Mouse (Mus musculus) neural tube, embryonic 11.5 days (tissue): ENCODE data around the gene Setd1a. TPM values are rescaled to one million over a fixed set of nuclear protein-coding genes. Genes with fewer than 3 reads are reported as not detected.
A peak's percentile ranks its signal among the peaks of the same experiment; 100 is the strongest.
"Not testable (repeated sequence)": the region's sequence is repeated elsewhere in the genome, so short reads cannot be mapped to it uniquely, and the experiment has no call there.

ENCODE experiments used
- ATAC-seq: fragments of 200-750 bp; cut with Nextera tagmentation; 2 replicates; pipeline ENCODE4 v1.8.0; 2017; ENCODE audit warnings: moderate number of reproducible peaks, mild to moderate bottlenecking, moderate TSS enrichment, moderate library complexity; ENCODE audit not compliant: insufficient read depth, low FRiP score, low TSS enrichment
- DNase-seq: peaks from one replicate; pipeline ENCODE4 v3.0.0-alpha.2; 2015; ENCODE audit warnings: low spot score
- H3K27ac ChIP-seq: fragments of 300-500 bp; sonication (generic); 2 replicates; pipeline ENCODE4 v1.5.1; 2014; ENCODE audit warnings: low read depth, mild to moderate bottlenecking, low read length
- H3K27me3 ChIP-seq: fragments of 300-500 bp; sonication (generic); 2 replicates; pipeline ENCODE4 v1.6.1; 2014; ENCODE audit warnings: mild to moderate bottlenecking, low read length, mixed read lengths; ENCODE audit not compliant: control insufficient read depth, insufficient read depth
- H3K36me3 ChIP-seq: fragments of 300-500 bp; sonication (generic); 2 replicates; pipeline ENCODE4 v1.6.1; 2014; ENCODE audit warnings: mild to moderate bottlenecking, low read length, moderate library complexity, mixed read lengths; ENCODE audit not compliant: control insufficient read depth, insufficient read depth
- H3K4me1 ChIP-seq: fragments of 300-500 bp; sonication (generic); 2 replicates; pipeline ENCODE4 v1.6.1; 2014; ENCODE audit warnings: low read length, mixed read lengths; ENCODE audit not compliant: control insufficient read depth, insufficient read depth
- H3K4me2 ChIP-seq: fragments of 300-500 bp; sonication (generic); 2 replicates; pipeline ENCODE4 v1.6.1; 2014; ENCODE audit warnings: low read depth, mild to moderate bottlenecking, moderate library complexity
- H3K4me3 ChIP-seq: fragments of 300-500 bp; sonication (generic); 2 replicates; pipeline ENCODE4 v1.5.1; 2014; ENCODE audit warnings: low read depth, low read length
- H3K9ac ChIP-seq: fragments of 300-500 bp; sonication (generic); 2 replicates; pipeline ENCODE4 v1.6.1; 2014; ENCODE audit warnings: mild to moderate bottlenecking, low read length
- H3K9me3 ChIP-seq: fragments of 300-500 bp; sonication (generic); 2 replicates; pipeline ENCODE4 v1.6.1; 2016; ENCODE audit warnings: low read length; ENCODE audit not compliant: control insufficient read depth
- WGBS: fragments of 180-500 bp; shearing (Covaris S2); extraction: QIAGEN DNeasy Blood & Tissue Kit; methylation state at CpG from one replicate; pipeline ENCODE4 v1.1.7; 2014; 5-methylcytosine and 5-hydroxymethylcytosine counted together
- polyA plus RNA-seq: library from polyadenylated mRNA; unstranded; fragments of >200 nt; fragmentation: Nextera tagmentation; extraction: Ambion mirVana; gene quantifications from 2 replicates; pipeline ENCODE4 v1.2.1, GENCODE M21; 2014

Gene Setd1a
- polyA plus RNA-seq, 1 experiment from 2014 or later: 28.5 TPM

DNA sequence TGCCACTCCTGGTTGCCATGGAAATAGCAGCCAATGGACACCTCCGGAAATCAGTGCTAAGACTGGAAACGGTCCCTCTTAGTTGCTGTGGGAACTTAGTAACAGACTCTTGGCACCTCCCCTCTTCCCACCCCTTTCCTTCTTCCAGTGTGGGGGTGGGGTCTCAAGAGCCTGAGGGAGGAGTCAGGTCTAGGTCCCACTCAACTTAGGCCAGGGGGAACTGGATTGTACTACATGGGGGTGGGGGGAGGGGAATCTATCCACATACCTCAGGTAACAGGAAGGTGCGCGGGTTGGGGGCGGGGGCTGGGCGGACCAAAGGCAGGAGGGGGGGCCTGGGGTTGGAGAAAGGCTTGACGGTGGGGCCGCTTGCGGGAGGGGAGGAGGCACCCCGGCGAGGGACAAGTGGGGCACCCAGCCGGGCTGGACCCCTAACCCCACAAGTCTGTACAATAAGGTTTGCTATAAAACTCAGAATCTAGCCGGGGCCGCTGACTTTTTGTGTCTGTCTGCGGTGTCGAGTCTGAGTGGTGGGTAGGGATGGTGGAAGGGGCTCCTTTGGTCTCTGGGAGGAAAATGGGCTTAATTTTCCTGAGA lies 7.4 kb upstream of the Setd1a start:
- H3K9me3 ChIP-seq: no peaks in the 10 kb centered on the region
- peak overlapping the region; percentile 45 for H3K4me3 ChIP-seq
- DNase-seq (peak; percentile 89), ATAC-seq (peak; percentile 82)
- WGBS: under 1% methylated on average over 16 of the region's 16 CpGs
- peaks cover 13% of the 10 kb centered on the region for H3K4me1 ChIP-seq
- H3K36me3 ChIP-seq: peaks cover 19% of the 10 kb centered on the region
- H3K9ac ChIP-seq: peak overlapping the region; percentile 77
- H3K27ac ChIP-seq: peak overlapping the region; percentile 53
- H3K4me2 ChIP-seq: peak overlapping the region; percentile 88
- no peaks in the 10 kb centered on the region for H3K27me3 ChIP-seq

DNA sequence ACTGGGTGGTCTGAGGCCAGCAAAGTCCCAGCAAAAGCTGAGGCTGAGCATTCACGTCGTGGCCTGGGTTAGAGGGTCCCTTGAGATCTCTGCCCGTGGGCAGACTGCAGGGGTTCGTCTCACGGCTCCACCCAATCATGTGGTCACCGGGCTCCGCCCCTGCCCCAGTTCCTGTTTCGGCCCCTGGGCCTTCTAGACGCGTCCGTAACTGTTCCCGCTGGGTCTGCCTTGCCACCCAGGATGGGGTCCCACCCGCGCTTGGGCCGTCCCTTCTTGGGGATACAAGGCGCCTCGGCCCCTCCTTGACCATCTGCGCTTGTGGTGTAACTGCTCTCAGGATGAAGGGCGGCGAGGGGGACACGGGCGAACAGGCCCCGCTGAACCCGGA lies 6.8 kb upstream of the Setd1a start, which contains the start of gene Orai3:
TSS of gene Orai3 (plus strand) at position 165 of the 388 bp plus-strand sequence.
- Histone ChIP-seq H3K4me2 (peak within 1 kb of the TSS; percentile 88), H3K9me3 (no peaks in the 10 kb centered on the region), H3K9ac (peak within 1 kb of the TSS; percentile 77), H3K4me1 (peaks cover 13% of the 10 kb centered on the region), H3K36me3 (peaks cover 17% of the 10 kb centered on the region), H3K4me3 (peak within 1 kb of the TSS; percentile 45), H3K27ac (peak within 1 kb of the TSS; percentile 53), H3K27me3 (no peaks in the 10 kb centered on the region)
- DNase-seq (peak; percentile 78), ATAC-seq (peak; percentile 69)
- WGBS: under 1% methylated on average over 24 of the region's 24 CpGs

GRCm38 (mm10) chr7:127770039-127770905 lies 6.2 kb upstream of the Setd1a start:
- H3K27ac ChIP-seq: peak overlapping the region; percentile 53
- ATAC-seq (peak; percentile 21), DNase-seq (peak; percentile 22)
- peak overlapping the region; percentile 45 for H3K4me3 ChIP-seq
- 5% methylated on average over 27 of the region's 27 CpGs for WGBS
- H3K4me2 ChIP-seq: peak overlapping the region; percentile 88
- peak overlapping the region; percentile 77 for H3K9ac ChIP-seq
- peaks cover 17% of the 10 kb centered on the region for H3K36me3 ChIP-seq
- no peaks in the 10 kb centered on the region for H3K9me3 ChIP-seq
- H3K27me3 ChIP-seq: no peaks in the 10 kb centered on the region
- H3K4me1 ChIP-seq: peaks cover 13% of the 10 kb centered on the region

DNA sequence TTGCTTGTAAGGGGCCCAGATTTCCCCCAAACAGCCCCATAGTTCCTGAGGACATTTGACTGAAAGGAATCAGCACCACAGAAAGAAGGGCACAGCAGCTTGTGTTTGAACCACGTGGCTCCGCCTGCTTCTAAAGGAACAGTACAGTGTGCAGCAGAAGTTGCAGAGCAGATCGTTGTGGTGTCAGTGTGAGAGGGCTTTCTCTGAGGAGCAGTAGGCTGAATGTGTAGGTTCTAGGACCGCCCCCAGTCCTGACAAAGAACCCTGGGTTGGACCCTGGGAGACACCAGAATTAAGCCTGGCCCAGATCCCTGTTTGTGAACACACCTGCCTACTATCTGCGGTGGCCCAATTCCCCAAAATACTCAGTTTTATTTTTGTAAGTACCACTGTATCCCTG lies 5.2 kb upstream of the Setd1a start:
- H3K4me3 ChIP-seq: no peak overlapping the region
- no peak overlapping the region for H3K27ac ChIP-seq
- ATAC-seq: no peak
- 0 out of 2 replicates have a peak overlapping the region, but pooled peaks have one; percentile 4 for H3K4me2 ChIP-seq
- H3K9me3 ChIP-seq: no peaks in the 10 kb centered on the region
- H3K36me3 ChIP-seq: peaks cover 12% of the 10 kb centered on the region
- no peaks in the 10 kb centered on the region for H3K27me3 ChIP-seq
- no peak for DNase-seq
- H3K9ac ChIP-seq: no peak overlapping the region
- WGBS: 69% methylated on average over 5 of the region's 5 CpGs
- peaks cover 13% of the 10 kb centered on the region for H3K4me1 ChIP-seq

- Histone ChIP-seq H3K9me3 (no peaks in the 10 kb centered on the region), H3K4me1 (peaks cover 13% of the 10 kb centered on the region), H3K27me3 (no peaks in the 10 kb centered on the region), H3K27ac (no peak overlapping the region), H3K4me2 (no peak overlapping the region), H3K36me3 (peaks cover 9% of the 10 kb centered on the region), H3K4me3 (no peak overlapping the region), H3K9ac (no peak overlapping the region)
- 87% methylated on average over 3 of the region's 3 CpGs for WGBS
- no peak for ATAC-seq
- DNase-seq: no peak
These were observed 4.4 kb upstream of the Setd1a start for GRCm38 (mm10) chr7:127772080-127772479.

GRCm38 (mm10) chr7:127772557-127772956 lies 3.9 kb upstream of the Setd1a start:
- WGBS: 93% methylated on average over 1 of the region's 1 CpGs
- H3K4me3 ChIP-seq: no peak overlapping the region
- no peaks in the 10 kb centered on the region for H3K9me3 ChIP-seq
- H3K36me3 ChIP-seq: peaks cover 4% of the 10 kb centered on the region
- no peak overlapping the region for H3K27ac ChIP-seq
- no peak overlapping the region for H3K4me2 ChIP-seq
- DNase-seq (no peak), ATAC-seq (no peak)
- H3K9ac ChIP-seq: no peak overlapping the region
- no peaks in the 10 kb centered on the region for H3K27me3 ChIP-seq
- peaks cover 13% of the 10 kb centered on the region for H3K4me1 ChIP-seq

- no peaks in the 10 kb centered on the region for H3K9me3 ChIP-seq
- H3K27me3 ChIP-seq: no peaks in the 10 kb centered on the region
- no peaks in the 10 kb centered on the region for H3K36me3 ChIP-seq
- 39% methylated on average over 9 of the region's 9 CpGs for WGBS
- ATAC-seq (no peak), DNase-seq (peak; percentile 73)
- peaks cover 15% of the 10 kb centered on the region for H3K4me1 ChIP-seq
- no peak overlapping the region for H3K9ac ChIP-seq
- H3K4me3 ChIP-seq: no peak overlapping the region
- H3K27ac ChIP-seq: no peak overlapping the region
- H3K4me2 ChIP-seq: no peak overlapping the region
These were observed 2.6 kb upstream of the Setd1a start for GRCm38 (mm10) chr7:127773664-127774384.

- not testable (repeated sequence) for H3K36me3 ChIP-seq, H3K4me1 ChIP-seq, DNase-seq, H3K27me3 ChIP-seq, H3K9me3 ChIP-seq, ATAC-seq
- 82% methylated on average over 7 of the region's 7 CpGs for WGBS
- Histone ChIP-seq H3K4me3 (peak overlapping the region; percentile 78), H3K9ac (peak overlapping the region; percentile 95), H3K4me2 (peak overlapping the region; percentile 50), H3K27ac (peak overlapping the region; percentile 93; the same call in 1 of the 2 replicates)
These were observed 633 bp upstream of the Setd1a start for GRCm38 (mm10) chr7:127775837-127776236.
